Mouse (Mus musculus) gastrocnemius, adult 2 months (tissue): ENCODE data around the gene Nkapd1. TPM values are rescaled to one million over a fixed set of nuclear protein-coding genes. Genes with fewer than 3 reads are reported as not detected.

Experiments used
- DNase-seq: peaks from one replicate; pipeline ENCODE4 v3.0.0; 2022
- H3K27ac ChIP-seq: fragments of 200-600 bp; 2 replicates; pipeline ENCODE4 v1.8.1; 2022; ENCODE audit warnings: mild to moderate bottlenecking
- H3K4me3 ChIP-seq: fragments of 200-600 bp; 2 replicates; pipeline ENCODE4 v1.8.1; 2022; ENCODE audit warnings: mild to moderate bottlenecking, moderate library complexity
- CTCF ChIP-seq: fragments of 200-600 bp; IDR thresholded peaks from 2 replicates; pipeline ENCODE4 v1.8.1; 2022; ENCODE audit warnings: antibody characterized with exemption, mild to moderate bottlenecking, moderate library complexity
- intact Hi-C: fragments of 180-260 bp; cut with DNase I; formaldehyde crosslinking; loops from one replicate; pipeline ENCODE4 v1.15.1; 2025
- total RNA-seq, 2 experiments: library from RNA; stranded (reverse); gene quantifications; 2 replicates each; pipeline ENCODE4 v1.2.3; 2021

Nkapd1 gene
- total RNA-seq, 2 experiments from 2014 or later = 11.1 to 11.7 TPM

- DNase-seq = no peak
- TF ChIP-seq CTCF = peak; percentile 47
- Histone ChIP-seq H3K4me3 (no peak overlapping the region), H3K27ac (no peak overlapping the region)
- intact Hi-C loops = loop anchor here (10.0 kb wide), 1 partner anchor 149 kb away; no protein-coding TSS in a partner anchor
These were observed 23.7 kb downstream of the Nkapd1 start for GRCm38 (mm10) chr9:50593544-50593943.

- H3K27ac ChIP-seq = no peak overlapping the region
- DNase-seq = no peak
- intact Hi-C loops = loop anchor here (10.0 kb wide), 1 partner anchor 148 kb away; no protein-coding TSS in a partner anchor
- TF ChIP-seq CTCF = no peak
- no peak overlapping the region for H3K4me3 ChIP-seq
These were observed 24.3 kb downstream of the Nkapd1 start for GRCm38 (mm10) chr9:50592955-50593354.

DNA sequence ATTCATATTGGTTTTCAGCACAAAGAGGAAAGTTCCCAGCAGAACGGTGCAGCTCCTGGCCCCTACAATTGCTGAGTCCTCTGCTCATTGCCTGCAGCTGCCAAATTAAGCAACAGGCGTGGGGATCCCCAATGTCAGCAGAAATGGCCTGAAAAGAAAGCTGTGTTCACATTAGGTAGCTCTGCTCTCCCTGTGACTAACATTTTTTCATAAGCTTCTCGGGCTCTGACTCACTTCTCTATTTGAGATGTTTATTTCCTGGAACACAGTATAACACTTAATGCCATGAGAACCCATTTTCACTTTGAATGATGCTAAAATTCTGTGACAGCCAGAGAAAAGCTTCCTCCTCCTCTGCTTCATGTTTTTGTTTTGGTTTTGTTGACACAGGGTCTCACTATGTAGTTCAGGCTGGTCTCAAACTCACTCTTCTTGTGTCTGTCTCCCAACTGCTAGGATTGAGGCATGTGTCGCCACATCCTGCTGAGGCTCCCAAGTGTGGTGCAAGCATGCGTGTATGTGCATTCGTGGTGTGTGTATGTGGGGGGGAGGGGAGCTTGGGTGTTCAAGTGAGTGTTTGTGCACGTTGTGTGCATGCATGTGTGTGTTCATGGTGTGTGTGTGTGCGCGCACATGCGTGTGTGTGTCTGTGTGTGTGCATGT lies 26.3 kb downstream of the Nkapd1 start:
- Histone ChIP-seq H3K27ac (no peak overlapping the region), H3K4me3 (no peak overlapping the region)
- no peak for TF ChIP-seq CTCF
- intact Hi-C loops = loop anchor here (10.0 kb wide), 1 partner anchor 146 kb away; no protein-coding TSS in a partner anchor
- peak; percentile 42 for DNase-seq

- Histone ChIP-seq H3K27ac (no peak overlapping the region), H3K4me3 (no peak overlapping the region)
- intact Hi-C loops = no loop called here
- DNase-seq = no peak
- no peak for TF ChIP-seq CTCF
These were observed 30.3 kb downstream of the Nkapd1 start for GRCm38 (mm10) chr9:50586955-50587354.

- H3K4me3 ChIP-seq = no peak overlapping the region
- no peak for TF ChIP-seq CTCF
- DNase-seq = no peak
These were observed 32.0 kb downstream of the Nkapd1 start for GRCm38 (mm10) chr9:50585145-50585818.

DNA sequence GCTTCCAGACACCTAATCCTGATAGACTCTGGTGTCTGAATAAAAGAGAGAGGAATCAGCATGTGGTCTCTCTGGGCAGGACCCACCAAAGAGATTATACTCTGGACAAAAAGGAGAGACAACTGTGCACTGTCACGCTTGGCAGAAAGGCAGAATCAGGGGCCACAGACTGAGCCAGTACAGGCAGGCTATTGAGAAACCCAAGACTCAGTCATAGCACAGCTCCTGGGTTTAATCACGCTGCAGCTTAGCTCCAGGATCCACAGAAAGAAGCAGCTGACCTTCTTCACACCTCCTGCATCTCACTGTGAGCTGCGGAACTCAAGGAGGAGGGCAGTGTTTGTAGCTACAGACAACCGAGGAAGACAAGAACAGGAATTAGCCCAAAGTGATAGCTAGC lies 36.9 kb downstream of the Nkapd1 start:
- intact Hi-C loops = no loop called here
- DNase-seq = no peak
- no peak for TF ChIP-seq CTCF
- Histone ChIP-seq H3K4me3 (no peak overlapping the region), H3K27ac (no peak overlapping the region)

More at GRCm38 (mm10) chr9:50585145-50585818, 32.0 kb downstream of the Nkapd1 start:
- H3K27ac ChIP-seq = no peak overlapping the region
- intact Hi-C loops = no loop called here

GRCm38 (mm10) chr9:50569599-50570525 lies 47.4 kb downstream of the Nkapd1 start:
- no peak for TF ChIP-seq CTCF

GRCm38 (mm10) chr9:50567881-50568280 lies 49.4 kb downstream of the Nkapd1 start:
- Histone ChIP-seq H3K27ac (no peak overlapping the region), H3K4me3 (no peak overlapping the region)
- peak; percentile 42 for DNase-seq
- intact Hi-C loops = no loop called here
- no peak for TF ChIP-seq CTCF

More at GRCm38 (mm10) chr9:50569599-50570525, 47.4 kb downstream of the Nkapd1 start:
- no peak for DNase-seq
- intact Hi-C loops = no loop called here
- Histone ChIP-seq H3K27ac (no peak overlapping the region), H3K4me3 (no peak overlapping the region)

DNA sequence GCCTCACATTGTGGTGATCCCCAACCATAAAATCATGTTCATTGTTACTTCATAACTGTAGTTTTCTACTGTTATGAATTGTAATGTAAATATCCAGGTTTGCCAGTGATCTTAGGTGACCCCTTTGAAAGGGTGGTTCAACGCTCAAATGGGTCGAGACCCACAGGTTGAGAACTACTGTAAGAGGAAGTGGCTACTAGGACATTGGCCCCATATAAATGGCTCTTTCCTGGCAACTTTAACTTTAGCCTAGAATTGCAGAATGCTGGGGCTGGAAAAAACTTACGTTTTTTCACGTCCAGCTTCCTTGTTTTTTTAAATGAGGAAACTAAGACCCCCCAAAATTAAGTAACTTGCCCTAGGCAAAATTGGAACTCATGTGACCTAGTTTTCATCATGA lies 49.9 kb downstream of the Nkapd1 start:
- Histone ChIP-seq H3K27ac (no peak overlapping the region), H3K4me3 (no peak overlapping the region)
- TF ChIP-seq CTCF = no peak
- DNase-seq = no peak
- intact Hi-C loops = no loop called here

- intact Hi-C loops = no loop called here
- Histone ChIP-seq H3K27ac (no peak overlapping the region), H3K4me3 (no peak overlapping the region)
- DNase-seq = no peak
- TF ChIP-seq CTCF = no peak
These were observed 51.3 kb downstream of the Nkapd1 start for GRCm38 (mm10) chr9:50565940-50566339.

- Histone ChIP-seq H3K4me3 (no peak overlapping the region), H3K27ac (no peak overlapping the region)
- intact Hi-C loops = no loop called here
- no peak for TF ChIP-seq CTCF
- DNase-seq = peak; percentile 14
These were observed 52.1 kb downstream of the Nkapd1 start for GRCm38 (mm10) chr9:50565173-50565572.

- DNase-seq = no peak
- no peak for TF ChIP-seq CTCF
- intact Hi-C loops = no loop called here
- Histone ChIP-seq H3K4me3 (no peak overlapping the region), H3K27ac (no peak overlapping the region)
These were observed 55.3 kb downstream of the Nkapd1 start for GRCm38 (mm10) chr9:50561918-50562360.
